Mouse (Mus musculus) ovary, postnatal 14 days (tissue): ENCODE results near the gene Dph5.
"Not testable (repeated sequence)": the region's sequence is repeated elsewhere in the genome, so short reads cannot be mapped to it uniquely, and the experiment has no call there.

ENCODE experiments used
- DNase-seq: peaks from one replicate; pipeline ENCODE4 v3.0.0; 2022; ENCODE audit warnings: low spot score

Gene Dph5

GRCm38 (mm10) chr3:115887427-115888309, at the start of gene Dph5:
Dph5 (plus strand) TSS chr3:115887837.
- DNase-seq: peak; percentile 72

- DNase-seq: no peak
These were observed 43.1 kb upstream of the Dph5 start for GRCm38 (mm10) chr3:115844566-115844965.

GRCm38 (mm10) chr3:115845032-115845618, 42.5 kb upstream of the Dph5 start:
- no peak for DNase-seq

GRCm38 (mm10) chr3:115845724-115846123, 41.9 kb upstream of the Dph5 start:
- DNase-seq: no peak

- DNase-seq: no peak
These were observed 41.5 kb upstream of the Dph5 start for GRCm38 (mm10) chr3:115846153-115846552.

GRCm38 (mm10) chr3:115848686-115849480, 38.8 kb upstream of the Dph5 start:
- no peak for DNase-seq

GRCm38 (mm10) chr3:115850946-115851345, 36.7 kb upstream of the Dph5 start:
- no peak for DNase-seq

- DNase-seq: no peak
These were observed 32.9 kb upstream of the Dph5 start for GRCm38 (mm10) chr3:115854672-115855191.

- no peak for DNase-seq
These were observed 32.1 kb upstream of the Dph5 start for GRCm38 (mm10) chr3:115855576-115855975.

GRCm38 (mm10) chr3:115856484-115857022, 31.1 kb upstream of the Dph5 start:
- DNase-seq: no peak

- DNase-seq: no peak
These were observed 30.2 kb upstream of the Dph5 start for GRCm38 (mm10) chr3:115857436-115857835.

GRCm38 (mm10) chr3:115858822-115859221, 28.8 kb upstream of the Dph5 start:
- DNase-seq: no peak

- not testable (repeated sequence) for DNase-seq
These were observed 26.9 kb upstream of the Dph5 start for GRCm38 (mm10) chr3:115860780-115861179.

- DNase-seq: no peak
These were observed 24.1 kb upstream of the Dph5 start for GRCm38 (mm10) chr3:115863487-115863886.

- DNase-seq: no peak
These were observed 20.5 kb upstream of the Dph5 start for GRCm38 (mm10) chr3:115867150-115867549.

- DNase-seq: no peak
These were observed 19.7 kb upstream of the Dph5 start for GRCm38 (mm10) chr3:115867901-115868300.

- no peak for DNase-seq
These were observed 18.3 kb upstream of the Dph5 start for GRCm38 (mm10) chr3:115869360-115869759.

GRCm38 (mm10) chr3:115875551-115875950, 12.1 kb upstream of the Dph5 start:
- no peak for DNase-seq

- DNase-seq: no peak
These were observed 10.5 kb upstream of the Dph5 start for GRCm38 (mm10) chr3:115877133-115877532.

GRCm38 (mm10) chr3:115884086-115884485, 3.6 kb upstream of the Dph5 start:
- DNase-seq: no peak

- DNase-seq: peak; percentile 1
These were observed 871 bp downstream of the Dph5 start for GRCm38 (mm10) chr3:115888310-115889106.
